Mouse (Mus musculus) thymus, adult 2 months (tissue): Measurements from ENCODE around the gene Nol4l. TPM values are rescaled to one million over a fixed set of nuclear protein-coding genes. Genes with fewer than 3 reads are reported as not detected.
A peak's percentile ranks its signal among the peaks of the same experiment; 100 is the strongest.

Source experiments
- DNase-seq: peaks from one replicate; pipeline ENCODE4 v3.0.0; 2021
- H3K27ac ChIP-seq: fragments of 200-500 bp; 2 replicates; pipeline ENCODE4 v1.5.1; 2012; ENCODE audit warnings: low read length, control low read depth; ENCODE audit not compliant: control insufficient read depth, insufficient read depth
- H3K27me3 ChIP-seq: fragments of 200-500 bp; 2 replicates; pipeline ENCODE4 v1.6.1; 2012; ENCODE audit warnings: mild to moderate bottlenecking, low read length, moderate library complexity, mixed read lengths; ENCODE audit not compliant: control insufficient read depth, insufficient read depth
- H3K36me3 ChIP-seq: fragments of 200-500 bp; 2 replicates; pipeline ENCODE4 v1.6.1; 2012; ENCODE audit warnings: mild to moderate bottlenecking, low read length, moderate library complexity; ENCODE audit not compliant: control insufficient read depth, insufficient read depth
- H3K4me1 ChIP-seq: fragments of 200-500 bp; replicated peaks from 2 replicates; pipeline ENCODE4 v1.6.1; 2012; ENCODE audit warnings: low read length; ENCODE audit not compliant: control insufficient read depth, insufficient read depth
- H3K4me3 ChIP-seq: fragments of 200-500 bp; 2 replicates; pipeline ENCODE4 v1.5.1; 2012; ENCODE audit warnings: mild to moderate bottlenecking, low read length, control low read depth, moderate library complexity; ENCODE audit not compliant: control insufficient read depth, insufficient read depth
- CTCF ChIP-seq: fragments of 200-500 bp; IDR thresholded peaks from 2 replicates; pipeline ENCODE4 v1.5.1; 2012; ENCODE audit warnings: mild to moderate bottlenecking, control low read depth, low read length, moderate library complexity, borderline replicate concordance; ENCODE audit not compliant: control insufficient read depth, poor library complexity, insufficient read depth; ENCODE audit errors: extremely low read depth
- POLR2A ChIP-seq: fragments of 200-500 bp; IDR thresholded peaks from 2 replicates; pipeline ENCODE4 v1.6.1; 2012; ENCODE audit warnings: mild to moderate bottlenecking, low read length, control low read depth, moderate library complexity; ENCODE audit not compliant: control insufficient read depth, poor library complexity, insufficient read depth; ENCODE audit errors: extremely low read depth
- WGBS: fragments of 180-500 bp; shearing (Covaris S2); methylation state at CpG from one replicate; pipeline ENCODE4 v1.1.7; 2018; 5-methylcytosine and 5-hydroxymethylcytosine counted together
- polyA plus RNA-seq: library from polyadenylated mRNA; depleted of rRNA; stranded (reverse); fragments of >200 nt; gene quantifications from 2 replicates; pipeline ENCODE4 v1.2.3, GENCODE M21; 2012

Gene Nol4l
- polyA plus RNA-seq, 1 experiment, result 4.2 TPM

GRCm38 (mm10) chr2:153446476-153446875 lies 83.3 kb downstream of the Nol4l start:
- peaks cover 21% of the 10 kb centered on the region for H3K4me1 ChIP-seq
- H3K27ac ChIP-seq, result no peak overlapping the region
- no peaks in the 10 kb centered on the region; the same call in 1 of the 2 replicates for H3K27me3 ChIP-seq
- no peaks in the 10 kb centered on the region for H3K36me3 ChIP-seq
- no peak for TF ChIP-seq CTCF
- no peak for TF ChIP-seq POLR2A
- H3K4me3 ChIP-seq, result no peak overlapping the region
- DNase-seq, result no peak
- 35% methylated on average over 4 of the region's 4 CpGs for WGBS

GRCm38 (mm10) chr2:153446017-153446408 lies 83.8 kb downstream of the Nol4l start:
- H3K4me3 ChIP-seq, result no peak overlapping the region
- 3% methylated on average over 8 of the region's 8 CpGs for WGBS
- peaks cover 21% of the 10 kb centered on the region for H3K4me1 ChIP-seq
- H3K27me3 ChIP-seq, result no peaks in the 10 kb centered on the region; the same call in 1 of the 2 replicates
- no peak for TF ChIP-seq CTCF
- no peak for TF ChIP-seq POLR2A
- no peak overlapping the region for H3K27ac ChIP-seq
- no peaks in the 10 kb centered on the region for H3K36me3 ChIP-seq
- peak; percentile 57 for DNase-seq

GRCm38 (mm10) chr2:153445137-153446016 lies 84.4 kb downstream of the Nol4l start:
- WGBS, result under 1% methylated on average over 58 of the region's 59 CpGs
- Histone ChIP-seq H3K27me3 (no peaks in the 10 kb centered on the region; the same call in 1 of the 2 replicates), H3K36me3 (no peaks in the 10 kb centered on the region), H3K27ac (no peak overlapping the region), H3K4me3 (peak overlapping the region; percentile 45), H3K4me1 (peaks cover 21% of the 10 kb centered on the region)
- DNase-seq, result peak; percentile 21
- TF ChIP-seq CTCF (no peak), POLR2A (no peak)

GRCm38 (mm10) chr2:153444254-153445136 lies 85.3 kb downstream of the Nol4l start:
- DNase-seq, result peak; percentile 26
- under 1% methylated on average over 44 of the region's 64 CpGs for WGBS
- peak overlapping the region; percentile 68 for H3K4me3 ChIP-seq
- no peak overlapping the region for H3K27ac ChIP-seq
- no peaks in the 10 kb centered on the region for H3K36me3 ChIP-seq
- H3K27me3 ChIP-seq, result no peaks in the 10 kb centered on the region; the same call in 1 of the 2 replicates
- TF ChIP-seq CTCF (no peak), POLR2A (no peak)
- H3K4me1 ChIP-seq, result peaks cover 21% of the 10 kb centered on the region

GRCm38 (mm10) chr2:153443434-153444240 lies 86.1 kb downstream of the Nol4l start:
- peak; percentile 54 for DNase-seq
- TF ChIP-seq CTCF, result no peak
- TF ChIP-seq POLR2A, result no peak
- no peaks in the 10 kb centered on the region; the same call in 1 of the 2 replicates for H3K27me3 ChIP-seq
- under 1% methylated on average over 59 of the region's 59 CpGs for WGBS
- peak overlapping the region; percentile 68 for H3K4me3 ChIP-seq
- no peaks in the 10 kb centered on the region for H3K36me3 ChIP-seq
- H3K4me1 ChIP-seq, result peaks cover 21% of the 10 kb centered on the region
- H3K27ac ChIP-seq, result no peak overlapping the region

- no peak for TF ChIP-seq POLR2A
- no peak for TF ChIP-seq CTCF
- Histone ChIP-seq H3K27me3 (no peaks in the 10 kb centered on the region; the same call in 1 of the 2 replicates), H3K27ac (no peak overlapping the region), H3K4me1 (peaks cover 21% of the 10 kb centered on the region), H3K36me3 (no peaks in the 10 kb centered on the region), H3K4me3 (no peak overlapping the region)
- 74% methylated on average over 5 of the region's 5 CpGs for WGBS
- no peak for DNase-seq
Observed at GRCm38 (mm10) chr2:153442720-153443119, 87.1 kb downstream of the Nol4l start.
